Mouse (Mus musculus) yolk sac, embryonic 10.5 days (tissue): ENCODE measurements around the gene Ly6g5c.

Experiments used
- DNase-seq: peaks from one replicate; pipeline ENCODE4 v3.0.0-alpha.2; 2017; ENCODE audit warnings: low spot score

Gene Ly6g5c

GRCm38 (mm10) chr17:35141971-35142370 is 33.9 kb downstream of the Ly6g5c start:
- no peak for DNase-seq

GRCm38 (mm10) chr17:35146139-35146538 is 38.1 kb downstream of the Ly6g5c start:
- DNase-seq, result no peak

- DNase-seq, result no peak
These were observed 39.3 kb downstream of the Ly6g5c start for GRCm38 (mm10) chr17:35147348-35147747.

GRCm38 (mm10) chr17:35147922-35148639 is 40.0 kb downstream of the Ly6g5c start:
- DNase-seq, result no peak

- DNase-seq, result no peak
These were observed 44.0 kb downstream of the Ly6g5c start for GRCm38 (mm10) chr17:35152121-35152520.

GRCm38 (mm10) chr17:35153077-35153476 is 45.0 kb downstream of the Ly6g5c start:
- no peak for DNase-seq

- DNase-seq, result no peak
These were observed 45.9 kb downstream of the Ly6g5c start for GRCm38 (mm10) chr17:35153931-35154330.

GRCm38 (mm10) chr17:35154616-35155015 is 46.5 kb downstream of the Ly6g5c start:
- DNase-seq, result no peak

GRCm38 (mm10) chr17:35155451-35155850 is 47.4 kb downstream of the Ly6g5c start:
- DNase-seq, result no peak

- DNase-seq, result no peak
These were observed 48.6 kb downstream of the Ly6g5c start for GRCm38 (mm10) chr17:35156461-35157200.

GRCm38 (mm10) chr17:35157254-35157653 is 49.2 kb downstream of the Ly6g5c start:
- DNase-seq, result no peak

- peak; percentile 32 for DNase-seq
These were observed 49.6 kb downstream of the Ly6g5c start for GRCm38 (mm10) chr17:35157661-35158175.

GRCm38 (mm10) chr17:35158850-35159593 is 50.9 kb downstream of the Ly6g5c start:
- no peak for DNase-seq

GRCm38 (mm10) chr17:35159638-35160037 is 51.6 kb downstream of the Ly6g5c start:
- no peak for DNase-seq

GRCm38 (mm10) chr17:35161421-35161820 is 53.3 kb downstream of the Ly6g5c start:
- no peak for DNase-seq
